Mouse (Mus musculus) midbrain, embryonic 12.5 days (tissue): ENCODE data around the gene Tex12. TPM values are rescaled to one million over a fixed set of nuclear protein-coding genes. Genes with fewer than 3 reads are reported as not detected.

Experiments used
- ATAC-seq: fragments of 200-750 bp; cut with Nextera tagmentation; 2 replicates; pipeline ENCODE4 v1.8.0; 2017; ENCODE audit warnings: low read depth, moderate TSS enrichment, moderate library complexity; ENCODE audit not compliant: low FRiP score
- H3K27ac ChIP-seq: fragments of 300-500 bp; sonication (generic); replicated peaks from 2 replicates; pipeline ENCODE4 v1.5.1; 2016; ENCODE audit warnings: mild to moderate bottlenecking
- H3K27me3 ChIP-seq: fragments of 300-500 bp; sonication (generic); 2 replicates; pipeline ENCODE4 v1.6.1; 2016; ENCODE audit warnings: mild to moderate bottlenecking
- H3K36me3 ChIP-seq: fragments of 300-500 bp; sonication (generic); 2 replicates; pipeline ENCODE4 v1.6.1; 2016
- H3K4me1 ChIP-seq: fragments of 300-500 bp; sonication (generic); 2 replicates; pipeline ENCODE4 v1.6.1; 2016
- H3K4me2 ChIP-seq: fragments of 300-500 bp; sonication (generic); replicated peaks from 2 replicates; pipeline ENCODE4 v1.6.1; 2016; ENCODE audit warnings: mild to moderate bottlenecking, moderate library complexity
- H3K4me3 ChIP-seq: fragments of 300-500 bp; sonication (generic); 2 replicates; pipeline ENCODE4 v1.5.1; 2016; ENCODE audit warnings: mild to moderate bottlenecking
- H3K9ac ChIP-seq: fragments of 300-500 bp; sonication (generic); replicated peaks from 2 replicates; pipeline ENCODE4 v1.6.1; 2016; ENCODE audit warnings: mild to moderate bottlenecking, moderate library complexity
- H3K9me3 ChIP-seq: fragments of 300-500 bp; sonication (generic); 2 replicates; pipeline ENCODE4 v1.6.1; 2016; ENCODE audit warnings: mild to moderate bottlenecking
- WGBS: fragments of 180-500 bp; shearing (Covaris S2); methylation state at CpG from one replicate; pipeline ENCODE4 v1.1.7; 2016; 5-methylcytosine and 5-hydroxymethylcytosine counted together
- polyA plus RNA-seq: library from polyadenylated mRNA; unstranded; fragments of >200 nt; fragmentation: Nextera tagmentation; extraction: Ambion mirVana; gene quantifications from 2 replicates; pipeline ENCODE4 v1.2.1, GENCODE M21; 2016

Tex12 gene
- polyA plus RNA-seq, 1 experiment from 2014 or later: 0.48 TPM

DNA sequence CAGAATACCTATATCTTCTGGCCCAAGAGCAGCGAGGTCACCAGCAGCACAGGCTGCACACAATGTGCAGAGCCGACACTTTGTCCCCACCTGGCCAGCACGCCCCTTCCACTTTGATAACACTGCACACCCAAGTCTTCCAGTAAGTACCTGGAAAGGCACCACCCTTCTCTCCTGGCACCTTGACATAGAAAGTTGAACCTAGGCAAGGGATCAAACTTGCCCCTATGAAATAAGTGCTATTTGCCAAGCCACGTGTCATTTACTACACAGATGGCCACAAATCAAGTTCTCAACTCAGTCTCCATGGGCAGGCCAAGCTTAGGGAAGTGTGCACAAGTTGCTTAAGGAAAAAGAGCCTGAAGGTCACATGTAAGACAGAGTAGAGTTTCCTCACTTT lies 25.8 kb upstream of the Tex12 start:
- no peak overlapping the region for H3K4me3 ChIP-seq
- no peak for ATAC-seq
- H3K9ac ChIP-seq: no peak overlapping the region
- no peaks in the 10 kb centered on the region for H3K9me3 ChIP-seq
- no peaks in the 10 kb centered on the region for H3K27me3 ChIP-seq
- H3K4me2 ChIP-seq: no peak overlapping the region
- 80% methylated on average over 4 of the region's 4 CpGs for WGBS
- no peaks in the 10 kb centered on the region for H3K36me3 ChIP-seq
- H3K27ac ChIP-seq: no peak overlapping the region
- no peaks in the 10 kb centered on the region for H3K4me1 ChIP-seq

DNA sequence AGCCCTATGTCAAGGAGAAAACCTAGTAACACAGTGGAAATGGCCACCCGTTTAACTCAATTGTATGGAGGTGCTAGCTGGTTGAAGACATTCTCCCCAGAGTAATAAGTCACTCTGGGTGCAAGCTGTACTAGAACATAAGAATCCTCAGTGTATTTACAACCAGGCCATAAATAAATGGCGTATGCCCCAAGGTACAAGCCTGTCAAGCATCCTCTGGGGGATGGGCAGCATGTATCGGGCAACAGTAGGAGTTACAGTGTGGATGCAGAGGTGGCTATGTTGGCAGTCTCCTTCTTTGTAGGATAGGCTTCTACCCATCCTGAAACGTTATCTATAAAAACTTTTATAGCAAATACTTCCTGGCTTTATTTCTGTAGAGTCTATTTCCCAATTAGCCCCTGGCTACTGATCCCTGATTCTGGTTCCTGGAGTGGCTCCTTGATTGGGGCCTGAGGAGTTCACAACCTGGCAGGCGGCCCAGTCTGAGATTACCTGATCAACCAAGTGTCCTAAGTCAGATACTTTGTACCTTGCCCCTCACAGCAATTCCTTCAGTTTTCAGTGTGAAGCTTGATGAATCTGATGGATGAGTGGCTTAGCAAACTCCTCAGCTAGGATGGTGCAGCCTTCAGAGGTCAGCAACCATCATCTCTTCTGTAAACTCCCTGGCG lies 24.2 kb upstream of the Tex12 start:
- H3K4me3 ChIP-seq: no peak overlapping the region
- ATAC-seq: no peak
- H3K4me1 ChIP-seq: no peaks in the 10 kb centered on the region
- no peaks in the 10 kb centered on the region for H3K36me3 ChIP-seq
- H3K27me3 ChIP-seq: no peaks in the 10 kb centered on the region
- 84% methylated on average over 6 of the region's 6 CpGs for WGBS
- H3K9ac ChIP-seq: no peak overlapping the region
- H3K4me2 ChIP-seq: no peak overlapping the region
- H3K9me3 ChIP-seq: no peaks in the 10 kb centered on the region
- no peak overlapping the region for H3K27ac ChIP-seq

DNA sequence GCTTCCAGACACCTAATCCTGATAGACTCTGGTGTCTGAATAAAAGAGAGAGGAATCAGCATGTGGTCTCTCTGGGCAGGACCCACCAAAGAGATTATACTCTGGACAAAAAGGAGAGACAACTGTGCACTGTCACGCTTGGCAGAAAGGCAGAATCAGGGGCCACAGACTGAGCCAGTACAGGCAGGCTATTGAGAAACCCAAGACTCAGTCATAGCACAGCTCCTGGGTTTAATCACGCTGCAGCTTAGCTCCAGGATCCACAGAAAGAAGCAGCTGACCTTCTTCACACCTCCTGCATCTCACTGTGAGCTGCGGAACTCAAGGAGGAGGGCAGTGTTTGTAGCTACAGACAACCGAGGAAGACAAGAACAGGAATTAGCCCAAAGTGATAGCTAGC lies 19.2 kb upstream of the Tex12 start:
- Histone ChIP-seq H3K9ac (no peak overlapping the region), H3K36me3 (no peaks in the 10 kb centered on the region), H3K4me2 (no peak overlapping the region), H3K9me3 (no peaks in the 10 kb centered on the region), H3K4me3 (no peak overlapping the region), H3K27me3 (no peaks in the 10 kb centered on the region), H3K27ac (no peak overlapping the region), H3K4me1 (no peaks in the 10 kb centered on the region)
- ATAC-seq: no peak
- WGBS: 18% methylated on average over 4 of the region's 4 CpGs

DNA sequence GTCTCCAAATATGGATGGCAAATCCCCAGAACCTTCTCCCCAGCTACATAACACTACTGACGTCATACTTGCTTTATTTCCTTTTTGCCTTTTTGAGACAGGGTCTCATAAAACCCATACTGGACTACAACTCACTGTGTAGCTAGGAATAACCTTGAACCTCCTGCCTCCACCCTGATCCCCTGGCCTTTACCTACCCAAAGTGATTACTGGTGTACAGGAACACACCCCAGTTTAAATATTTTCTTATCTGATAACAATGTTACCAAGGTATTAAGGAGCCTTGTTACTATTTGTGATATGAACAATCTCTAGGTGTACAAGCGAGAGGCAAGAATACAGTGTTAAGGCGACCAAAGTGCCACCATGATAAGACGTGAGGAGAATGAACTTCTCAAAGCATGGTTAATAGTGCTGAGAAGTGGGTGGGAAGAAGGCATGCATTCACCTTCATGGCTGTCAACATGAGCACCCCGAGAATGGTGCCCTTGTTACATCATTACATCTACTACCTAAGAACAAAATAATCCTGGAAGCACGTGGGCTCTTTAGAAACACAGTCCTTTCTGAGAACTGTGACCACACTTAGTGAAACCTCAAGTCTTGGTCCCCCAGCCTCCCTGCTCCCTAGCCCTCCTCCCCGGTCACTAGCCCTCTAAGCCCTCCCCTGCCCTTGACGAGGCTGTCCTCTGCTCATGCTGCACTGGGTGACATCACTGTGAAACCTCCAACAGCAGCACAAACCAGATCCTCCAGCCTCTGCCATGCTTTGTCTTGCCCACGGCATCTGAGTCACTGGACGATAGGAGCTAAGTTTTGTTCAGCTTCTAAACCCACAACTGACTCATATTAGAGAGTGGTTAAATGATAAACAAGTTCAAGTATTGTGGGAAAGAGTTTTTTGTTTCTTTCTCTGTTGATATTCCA lies 8.7 kb upstream of the Tex12 start:
- Histone ChIP-seq H3K36me3 (no peaks in the 10 kb centered on the region), H3K9ac (no peak overlapping the region), H3K9me3 (no peaks in the 10 kb centered on the region), H3K4me2 (no peak overlapping the region), H3K4me1 (no peaks in the 10 kb centered on the region), H3K4me3 (no peak overlapping the region), H3K27ac (no peak overlapping the region), H3K27me3 (no peaks in the 10 kb centered on the region)
- 81% methylated on average over 10 of the region's 10 CpGs for WGBS
- ATAC-seq: no peak

DNA sequence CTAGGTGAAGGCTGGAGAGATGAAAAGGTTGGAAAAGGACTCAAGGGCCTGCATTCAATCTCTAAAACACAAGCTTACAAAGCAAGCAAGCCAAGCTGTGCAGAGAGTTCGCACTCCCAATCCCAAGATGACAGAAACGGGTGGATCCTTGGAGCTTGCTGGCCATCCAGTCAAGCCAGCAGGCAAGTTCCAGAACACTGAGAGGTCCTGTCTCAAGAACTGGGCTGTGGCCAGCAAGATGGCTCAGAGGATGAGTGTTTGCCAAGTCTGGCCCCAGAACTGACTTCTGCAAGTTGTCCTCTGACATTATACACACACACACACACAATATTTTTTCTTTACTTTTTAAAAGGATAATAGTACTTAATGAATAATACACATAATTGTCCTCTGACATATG lies 6.8 kb upstream of the Tex12 start:
- Histone ChIP-seq H3K27me3 (no peaks in the 10 kb centered on the region), H3K4me1 (no peaks in the 10 kb centered on the region), H3K4me3 (no peak overlapping the region), H3K27ac (no peak overlapping the region), H3K4me2 (no peak overlapping the region), H3K9me3 (no peaks in the 10 kb centered on the region), H3K9ac (no peak overlapping the region), H3K36me3 (no peaks in the 10 kb centered on the region)
- ATAC-seq: no peak
- 92% methylated on average over 2 of the region's 2 CpGs for WGBS

DNA sequence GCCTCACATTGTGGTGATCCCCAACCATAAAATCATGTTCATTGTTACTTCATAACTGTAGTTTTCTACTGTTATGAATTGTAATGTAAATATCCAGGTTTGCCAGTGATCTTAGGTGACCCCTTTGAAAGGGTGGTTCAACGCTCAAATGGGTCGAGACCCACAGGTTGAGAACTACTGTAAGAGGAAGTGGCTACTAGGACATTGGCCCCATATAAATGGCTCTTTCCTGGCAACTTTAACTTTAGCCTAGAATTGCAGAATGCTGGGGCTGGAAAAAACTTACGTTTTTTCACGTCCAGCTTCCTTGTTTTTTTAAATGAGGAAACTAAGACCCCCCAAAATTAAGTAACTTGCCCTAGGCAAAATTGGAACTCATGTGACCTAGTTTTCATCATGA lies 6.2 kb upstream of the Tex12 start:
- no peaks in the 10 kb centered on the region for H3K4me1 ChIP-seq
- H3K27ac ChIP-seq: no peak overlapping the region
- H3K9ac ChIP-seq: no peak overlapping the region
- no peak for ATAC-seq
- WGBS: 91% methylated on average over 4 of the region's 4 CpGs
- H3K4me3 ChIP-seq: no peak overlapping the region
- no peaks in the 10 kb centered on the region for H3K36me3 ChIP-seq
- H3K9me3 ChIP-seq: no peaks in the 10 kb centered on the region
- no peaks in the 10 kb centered on the region for H3K27me3 ChIP-seq
- H3K4me2 ChIP-seq: no peak overlapping the region

DNA sequence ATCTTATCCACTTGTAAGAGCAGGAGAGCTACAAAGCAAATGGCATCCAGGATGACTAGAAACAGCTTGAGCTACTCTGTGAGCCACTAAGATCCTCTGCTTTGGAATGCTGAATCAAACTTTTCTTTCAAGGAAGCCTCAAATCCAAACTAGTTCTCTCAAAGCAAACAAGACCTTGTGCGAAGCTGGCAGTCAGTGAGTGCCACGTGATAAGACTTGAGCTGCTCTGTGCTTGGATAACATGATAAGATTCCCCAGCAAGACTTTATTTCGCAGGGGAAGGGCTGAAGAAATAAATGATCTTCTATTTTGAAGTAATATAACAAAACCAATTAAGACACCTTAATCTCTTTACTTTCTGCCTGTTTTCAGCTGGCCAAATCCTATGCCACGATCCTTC lies 4.8 kb upstream of the Tex12 start:
- Histone ChIP-seq H3K4me2 (no peak overlapping the region), H3K4me3 (no peak overlapping the region), H3K4me1 (no peaks in the 10 kb centered on the region), H3K9ac (no peak overlapping the region), H3K27ac (no peak overlapping the region), H3K36me3 (peaks cover 3% of the 10 kb centered on the region), H3K9me3 (0 out of 2 replicates have a peak, but pooled peaks cover 3% of the 10 kb centered on the region), H3K27me3 (no peaks in the 10 kb centered on the region)
- 83% methylated on average over 4 of the region's 4 CpGs for WGBS
- no peak for ATAC-seq

DNA sequence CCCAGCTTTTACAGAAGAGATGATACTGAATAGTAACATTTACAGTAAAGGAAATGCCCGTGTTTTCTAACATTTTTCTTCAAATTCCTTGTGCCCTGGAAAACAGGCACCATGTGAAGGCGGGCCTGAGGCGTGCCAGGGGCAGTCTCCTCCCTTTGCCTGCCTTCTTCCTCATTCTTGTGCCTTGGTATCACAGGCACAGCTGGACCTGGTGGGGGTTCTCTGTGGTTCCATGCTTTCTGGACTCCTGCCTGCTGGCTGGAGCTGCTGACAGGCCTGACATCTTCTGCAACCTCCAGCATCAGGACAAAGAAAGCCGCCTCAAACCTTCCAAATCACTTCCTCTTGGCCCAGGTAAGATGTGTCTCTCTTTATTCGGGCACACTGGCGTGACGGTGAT lies 4.0 kb upstream of the Tex12 start:
- no peak overlapping the region for H3K4me3 ChIP-seq
- no peak overlapping the region for H3K27ac ChIP-seq
- 0 out of 2 replicates have a peak, but pooled peaks cover 7% of the 10 kb centered on the region for H3K9me3 ChIP-seq
- no peaks in the 10 kb centered on the region for H3K4me1 ChIP-seq
- H3K9ac ChIP-seq: no peak overlapping the region
- H3K36me3 ChIP-seq: peaks cover 6% of the 10 kb centered on the region
- H3K27me3 ChIP-seq: no peaks in the 10 kb centered on the region
- 80% methylated on average over 7 of the region's 7 CpGs for WGBS
- ATAC-seq: no peak
- H3K4me2 ChIP-seq: no peak overlapping the region

DNA sequence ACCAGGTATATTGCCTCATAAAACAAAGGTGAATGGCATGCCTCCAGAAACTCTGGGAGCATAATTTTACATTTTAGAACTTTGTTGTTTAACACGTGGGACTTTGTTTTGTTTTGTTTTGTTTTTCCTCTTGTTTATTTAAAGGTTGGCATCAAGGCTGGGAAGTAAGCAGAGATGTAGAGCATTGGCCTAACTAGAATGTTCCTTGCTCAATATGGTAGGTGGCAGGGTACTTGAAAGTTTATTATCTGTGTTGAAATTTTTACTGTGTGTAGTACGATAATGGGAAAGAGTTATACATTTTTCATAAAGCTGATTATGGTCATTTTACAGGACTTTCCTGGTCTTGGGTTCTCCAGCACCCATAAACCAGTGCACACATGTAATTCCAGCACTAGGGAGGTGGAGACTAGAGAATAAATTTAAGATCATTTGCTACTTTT lies 814 bp upstream of the Tex12 start:
- Histone ChIP-seq H3K4me1 (no peaks in the 10 kb centered on the region), H3K9me3 (0 out of 2 replicates have a peak, but pooled peaks cover 7% of the 10 kb centered on the region), H3K27me3 (no peaks in the 10 kb centered on the region), H3K36me3 (peaks cover 6% of the 10 kb centered on the region), H3K27ac (no peak overlapping the region), H3K4me2 (no peak overlapping the region), H3K4me3 (no peak overlapping the region), H3K9ac (no peak overlapping the region)
- WGBS: 83% methylated on average over 2 of the region's 2 CpGs
- ATAC-seq: no peak

DNA sequence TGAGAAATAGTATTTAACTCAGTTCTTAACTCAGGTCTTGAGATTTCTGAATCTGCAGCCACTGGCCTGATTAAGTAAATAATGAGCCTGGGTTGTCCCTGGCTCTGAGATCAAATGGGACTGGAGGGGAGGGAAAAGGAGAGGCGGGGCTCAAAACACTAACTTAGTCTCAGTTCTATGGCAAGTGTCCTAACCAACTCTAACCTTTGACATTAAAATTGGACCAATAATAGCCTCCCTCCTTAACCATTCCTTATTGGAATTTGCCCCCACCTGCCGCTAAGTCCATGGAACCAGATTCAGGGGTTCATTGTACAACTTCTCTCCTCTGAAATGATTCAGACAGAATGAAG lies 6.1 kb downstream of the Tex12 start, which contains the start of gene Bco2:
TSS of gene Bco2 (minus strand) at position 88 of the 353 bp plus-strand sequence.
- Histone ChIP-seq H3K4me1 (peaks cover 16% of the 10 kb centered on the region), H3K4me2 (peak within 1 kb of the TSS; percentile 50), H3K9ac (peak within 1 kb of the TSS; percentile 51; the same call in 1 of the 2 replicates), H3K4me3 (peak within 1 kb of the TSS; percentile 29), H3K27me3 (no peaks in the 10 kb centered on the region), H3K36me3 (no peaks in the 10 kb centered on the region), H3K9me3 (no peaks in the 10 kb centered on the region), H3K27ac (peak within 1 kb of the TSS; percentile 93)
- WGBS: 12% methylated on average over 2 of the region's 2 CpGs
- peak; percentile 77 for ATAC-seq

DNA sequence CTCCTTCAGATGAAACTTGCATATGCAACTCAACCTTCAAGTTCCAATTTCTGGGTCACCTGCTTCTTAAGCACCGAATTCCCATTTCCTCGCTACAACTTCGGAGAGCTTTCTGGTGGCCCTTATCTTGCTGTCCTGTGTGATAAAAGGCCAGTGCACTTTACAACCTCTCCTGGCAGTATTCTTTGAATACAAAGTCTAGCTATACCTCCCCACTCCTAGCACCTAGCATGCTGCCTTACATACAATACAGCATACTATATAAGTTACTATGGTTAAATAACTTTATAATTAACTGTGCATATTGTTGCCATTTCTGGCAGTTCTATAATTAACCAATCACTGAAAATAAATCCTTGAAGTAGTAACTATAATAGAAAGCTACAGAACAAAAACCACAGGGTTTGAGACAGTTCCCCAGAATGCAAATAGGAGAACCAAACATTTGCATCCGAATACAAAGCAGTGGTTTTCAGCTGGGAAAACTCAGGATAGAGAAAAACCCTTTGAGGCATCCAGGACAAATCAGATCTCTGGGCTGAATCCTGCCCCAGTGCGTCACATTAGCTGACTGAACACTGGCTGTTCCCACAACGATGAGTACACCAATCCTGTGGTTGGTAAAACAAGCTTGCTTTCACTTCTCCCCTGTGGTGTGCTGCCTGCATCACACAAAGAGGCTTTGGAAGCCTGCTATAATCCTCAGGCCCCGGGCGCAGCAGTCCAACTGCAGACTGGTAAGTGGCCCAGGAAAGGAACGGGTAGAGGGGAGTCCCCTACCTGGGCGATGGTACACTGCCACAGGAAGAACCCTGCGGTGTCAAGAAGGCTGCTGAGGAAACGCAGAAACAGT lies 6.7 kb downstream of the Tex12 start, which contains the start of gene Il18:
TSS of gene Il18 (plus strand) at position 587 of the 853 bp plus-strand sequence.
- H3K4me2 ChIP-seq: peak within 1 kb of the TSS; percentile 50
- H3K27ac ChIP-seq: peak within 1 kb of the TSS; percentile 93
- ATAC-seq: peak; percentile 98
- peak within 1 kb of the TSS; percentile 51; the same call in 1 of the 2 replicates for H3K9ac ChIP-seq
- H3K9me3 ChIP-seq: no peaks in the 10 kb centered on the region
- peaks cover 16% of the 10 kb centered on the region for H3K4me1 ChIP-seq
- H3K4me3 ChIP-seq: peak within 1 kb of the TSS; percentile 29
- H3K36me3 ChIP-seq: no peaks in the 10 kb centered on the region
- WGBS: 20% methylated on average over 12 of the region's 12 CpGs
- H3K27me3 ChIP-seq: no peaks in the 10 kb centered on the region
